Mouse (Mus musculus): ENCODE data around the gene Spc24. TPM values are rescaled to one million over a fixed set of nuclear protein-coding genes. Genes with fewer than 3 reads are reported as not detected.

The Spc24 gene
- 25.6 and 32.9 TPM in 2 replicates for total RNA-seq (2023)

GRCm38 (mm10) chr9:21760155-21761088 is at the start of gene Spc24:
TSS of gene Spc24 (minus strand) at chr9:21760303.

GRCm38 (mm10) chr9:21798345-21799009 is 38.4 kb upstream of the Spc24 start, which contains the start of gene Kank2:
TSS of gene Kank2 (minus strand) at chr9:21798744.

GRCm38 (mm10) chr9:21723377-21724146 is 36.5 kb downstream of the Spc24 start, which contains the start of gene Ldlr:
TSS of gene Ldlr (plus strand) at chr9:21723483.

Other genes starting within 250 kb of the Spc24 start
- 229 and 277 TPM in 2 replicates for gene AB124611, start 234.1 kb downstream of the Spc24 start, total RNA-seq (2023)
- 23.2 and 33.9 TPM in 2 replicates for gene Carm1, start 213.4 kb downstream of the Spc24 start, total RNA-seq (2023)
- gene Timm29, start 167.6 kb downstream of the Spc24 start, total RNA-seq (2023): 18.8 and 28.2 TPM in 2 replicates
- 6.8 and 7.3 TPM in 2 replicates for gene Yipf2, start 167.5 kb downstream of the Spc24 start, total RNA-seq (2023)
- 54.0 and 58.7 TPM in 2 replicates for gene Smarca4, start 144.1 kb downstream of the Spc24 start, total RNA-seq (2023)
- 79.0 and 91.2 TPM in 2 replicates for gene Ldlr, start 36.8 kb downstream of the Spc24 start, total RNA-seq (2023)
- 0.63 and 0.79 TPM in 2 replicates for gene Kank2, start 38.4 kb upstream of the Spc24 start, total RNA-seq (2023)
- not detected in 2 replicates for gene Angptl8, start 75.2 kb upstream of the Spc24 start, total RNA-seq (2023)
- 1.6 and 4.7 TPM in 2 replicates for gene Dock6, start 92.3 kb upstream of the Spc24 start, total RNA-seq (2023)
- 166 and 181 TPM in 2 replicates for gene Rab3d, start 157.9 kb upstream of the Spc24 start, total RNA-seq (2023)
- 0.95 TPM in 2 replicates for gene Ccdc159, start 167.2 kb upstream of the Spc24 start, total RNA-seq (2023)
- 16.4 and 21.5 TPM in 2 replicates for gene Tmem205, start 167.3 kb upstream of the Spc24 start, total RNA-seq (2023)
- 0.85 and 1.7 TPM in 2 replicates for gene Plppr2, start 176.7 kb upstream of the Spc24 start, total RNA-seq (2023)
- gene Swsap1, start 195.5 kb upstream of the Spc24 start, total RNA-seq (2023): 2.9 and 3.6 TPM in 2 replicates
- gene Epor, start 203.2 kb upstream of the Spc24 start, total RNA-seq (2023): 1.1 and 1.4 TPM in 2 replicates
- 0.19 TPM in 1 of 2 replicates, not detected in the other for gene Rgl3, start 229.1 kb upstream of the Spc24 start, total RNA-seq (2023)
- not detected in 2 replicates for gene Ccdc151, start 242.3 kb upstream of the Spc24 start, total RNA-seq (2023)
- gene Prkcsh, start 242.5 kb upstream of the Spc24 start, total RNA-seq (2023): 46.3 and 55.6 TPM in 2 replicates

All from neutrophil, adult 65 days (primary cell).